Mouse (Mus musculus): ENCODE measurements around the gene Cypt4. TPM values are rescaled to one million over a fixed set of nuclear protein-coding genes. Genes with fewer than 3 reads are reported as not detected.
"Not testable (repeated sequence)": the region's sequence is repeated elsewhere in the genome, so short reads cannot be mapped to it uniquely, and the experiment has no call there.

Cypt4 gene
- polyA plus RNA-seq (2012; ENCODE audit: insufficient read depth, insufficient read length, missing spikeins) = not detected in 2 replicates

- Histone ChIP-seq H3K4me1 (ENCODE audit: control insufficient read depth, insufficient read depth, low read length) (no peaks in the 10 kb centered on the region), H3K4me3 (ENCODE audit: insufficient read depth, low read length) (no peak within 1 kb of the TSS), H3K27ac (ENCODE audit: insufficient read depth, low read depth, low read length) (no peak within 1 kb of the TSS)
- no peak for TF ChIP-seq POLR2A (IDR thresholded peaks at IDR 0.05; ENCODE audit: borderline replicate concordance, low read depth, low read length)
- no peak for TF ChIP-seq CTCF (IDR thresholded peaks at IDR 0.05; ENCODE audit: low read depth, low read length)
Observed at GRCm38 (mm10) chr9:24624896-24625295, at the start of gene Cypt4. Cypt4 (plus strand) TSS chr9:24625196.

- H3K4me1 ChIP-seq (ENCODE audit: control insufficient read depth, insufficient read depth, low read length); H3K27ac ChIP-seq (ENCODE audit: insufficient read depth, low read depth, low read length): not testable (repeated sequence)
Observed at GRCm38 (mm10) chr9:24637341-24637740, 12.3 kb downstream of the Cypt4 start.

More at GRCm38 (mm10) chr9:24637341-24637740, 12.3 kb downstream of the Cypt4 start:
- H3K4me3 ChIP-seq (ENCODE audit: insufficient read depth, low read length) = not testable (repeated sequence)

Other genes starting within 250 kb of the Cypt4 start
- gene Dpy19l1, start 122.1 kb upstream of the Cypt4 start, polyA plus RNA-seq (2012; ENCODE audit: insufficient read depth, insufficient read length, missing spikeins) = 21.7 and 26.0 TPM in 2 replicates
- not detected in 2 replicates for gene Dpy19l2, start 71.1 kb downstream of the Cypt4 start, polyA plus RNA-seq (2012; ENCODE audit: insufficient read depth, insufficient read length, missing spikeins)
- not detected in 2 replicates for gene Tbx20, start 149.1 kb downstream of the Cypt4 start, polyA plus RNA-seq (2012; ENCODE audit: insufficient read depth, insufficient read length, missing spikeins)